Mouse (Mus musculus) erythroblast, embryonic 14.5 days (primary cell): ENCODE results near the gene Gm5485.

Experiments
- GATA1 ChIP-seq: IDR thresholded peaks from 2 replicates; pipeline ENCODE4 v1.6.1; 2012; ENCODE audit warnings: low read length, inconsistent platforms, mixed read lengths
- TAL1 ChIP-seq: IDR thresholded peaks from 3 replicates; pipeline ENCODE4 v1.6.1; 2012; ENCODE audit warnings: low read length, inconsistent platforms, mixed read lengths

DNA sequence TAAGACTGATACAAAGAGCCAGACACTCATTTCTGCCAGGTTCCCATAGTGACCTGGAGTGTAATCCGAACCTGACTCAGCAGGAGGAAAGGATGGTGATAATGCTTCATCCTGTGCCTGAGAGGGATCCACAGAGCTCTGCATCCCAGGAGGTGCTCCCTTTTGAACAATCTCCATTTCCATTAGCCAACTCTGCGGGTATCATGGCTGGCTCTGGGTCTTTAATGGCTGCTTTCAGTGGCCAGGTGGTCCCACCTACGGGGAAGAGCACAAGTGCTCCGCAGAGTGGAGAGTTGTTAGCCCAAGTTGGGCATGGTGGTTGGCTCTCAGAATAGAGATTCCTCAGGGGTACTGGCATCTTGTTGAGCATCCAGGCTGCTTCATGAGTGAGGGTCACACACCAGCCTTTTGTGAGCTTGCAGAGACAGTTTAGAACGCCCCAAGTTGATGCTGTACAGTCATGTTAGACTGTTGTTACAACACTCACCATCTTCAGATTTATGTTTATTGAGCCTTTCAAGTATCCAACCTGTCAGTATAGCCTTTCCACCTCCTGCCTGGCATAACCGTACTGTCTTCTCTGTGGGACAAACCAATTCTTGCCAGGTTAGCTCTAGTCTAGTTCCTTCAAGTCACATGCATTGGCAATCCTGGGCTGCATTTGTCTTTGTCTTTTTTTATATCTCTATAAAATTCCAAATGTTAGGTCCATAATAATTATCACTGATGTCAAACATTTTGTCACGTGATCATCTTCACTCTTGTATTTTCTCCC, 38.3 kb downstream of the Gm5485 start:
- no peak for TF ChIP-seq GATA1
- no peak for TF ChIP-seq TAL1
